Comparison of ENCODE assay signal across 17 mouse cellular contexts in genomic region chr15:99217630-99218029, GRCm38 (mm10). TPM values are rescaled to one million over a fixed set of nuclear protein-coding genes. Genes with fewer than 3 reads are reported as not detected.
"Had no signal": no experiment of that assay in that cellular context is flagged by ENCODE, and none has a peak within 500 bp of the region (broad histone marks: within the 10 kb centered on the region; RNA-seq: fewer than 3 reads in every experiment).

No protein-coding gene starts in this region.

- H3K4me1 ChIP-seq: neural tube, embryonic 12.5 days had no signal

- H3K9me3 ChIP-seq: lung, embryonic 15.5 days; megakaryocyte, embryonic 14.5 days; midbrain, embryonic 13.5 days; midbrain, embryonic 15.5 days; neural tube, embryonic 12.5 days had no signal

- H3K27ac ChIP-seq: lung, embryonic 15.5 days; macrophage; midbrain, embryonic 13.5 days; midbrain, embryonic 15.5 days; neural tube, embryonic 12.5 days had no signal

- H3K4me2 ChIP-seq: lung, embryonic 15.5 days; midbrain, embryonic 11.5 days; midbrain, embryonic 13.5 days; midbrain, embryonic 15.5 days; neural tube, embryonic 12.5 days had no signal

- ATAC-seq: lung, postnatal 0 days; midbrain, embryonic 13.5 days; midbrain, embryonic 15.5 days had no signal

- H3K4me3 ChIP-seq: lung, embryonic 15.5 days; megakaryocyte, embryonic 14.5 days; midbrain, embryonic 13.5 days; midbrain, embryonic 15.5 days; neural tube, embryonic 12.5 days had no signal

- DNase-seq: lung, adult 2 months; lung, postnatal 14 days; lung, postnatal 36 days; right cerebral cortex, postnatal 25 days; right cerebral cortex, postnatal 4 days; spleen, adult 18-20 months; thymus, adult 18-20 months; thymus, postnatal 14 days; thymus, postnatal 36 days had no signal

- H3K9ac ChIP-seq: lung, embryonic 15.5 days; midbrain, embryonic 13.5 days; midbrain, embryonic 15.5 days; neural tube, embryonic 12.5 days had no signal

RNA-seq across cellular contexts. Expression of gene Kcnh3, which starts 7.0 kb away (rescaled TPM):
- polyA plus RNA-seq: macrophage had no signal
